Mouse (Mus musculus): Measurements from ENCODE around the gene Nrcam. TPM values are rescaled to one million over a fixed set of nuclear protein-coding genes. Genes with fewer than 3 reads are reported as not detected.

Gene Nrcam
- total RNA-seq, 2 experiments from 2014 or later = 2.8 TPM; not detected in 1

GRCm38 (mm10) chr12:44498872-44499271 lies 170.2 kb downstream of the Nrcam start:
- no peak for ATAC-seq (replicated peaks; ENCODE audit: low FRiP score, low TSS enrichment, poor library complexity, severe bottlenecking)

- ATAC-seq (replicated peaks; ENCODE audit: low FRiP score, low TSS enrichment, poor library complexity, severe bottlenecking) = no peak
Measured at GRCm38 (mm10) chr12:44501807-44502487, 173.3 kb downstream of the Nrcam start.

GRCm38 (mm10) chr12:44503737-44504136 lies 175.1 kb downstream of the Nrcam start:
- ATAC-seq (replicated peaks; ENCODE audit: low FRiP score, low TSS enrichment, poor library complexity, severe bottlenecking) = no peak

GRCm38 (mm10) chr12:44508635-44509034 lies 179.9 kb downstream of the Nrcam start:
- ATAC-seq (replicated peaks; ENCODE audit: low FRiP score, low TSS enrichment, poor library complexity, severe bottlenecking) = no peak

- no peak for ATAC-seq (replicated peaks; ENCODE audit: low FRiP score, low TSS enrichment, poor library complexity, severe bottlenecking)
Measured at GRCm38 (mm10) chr12:44509406-44510104, 180.9 kb downstream of the Nrcam start.

GRCm38 (mm10) chr12:44515066-44515465 lies 186.4 kb downstream of the Nrcam start:
- ATAC-seq (replicated peaks; ENCODE audit: low FRiP score, low TSS enrichment, poor library complexity, severe bottlenecking) = no peak

- ATAC-seq (replicated peaks; ENCODE audit: low FRiP score, low TSS enrichment, poor library complexity, severe bottlenecking) = no peak
Measured at GRCm38 (mm10) chr12:44519440-44520141, 190.9 kb downstream of the Nrcam start.

GRCm38 (mm10) chr12:44521496-44521895 lies 192.8 kb downstream of the Nrcam start:
- no peak for ATAC-seq (replicated peaks; ENCODE audit: low FRiP score, low TSS enrichment, poor library complexity, severe bottlenecking)

- no peak for ATAC-seq (replicated peaks; ENCODE audit: low FRiP score, low TSS enrichment, poor library complexity, severe bottlenecking)
Measured at GRCm38 (mm10) chr12:44524621-44525565, 196.2 kb downstream of the Nrcam start.

- no peak for ATAC-seq (replicated peaks; ENCODE audit: low FRiP score, low TSS enrichment, poor library complexity, severe bottlenecking)
Measured at GRCm38 (mm10) chr12:44528391-44529016, 199.8 kb downstream of the Nrcam start.

GRCm38 (mm10) chr12:44532337-44533113 lies 203.8 kb downstream of the Nrcam start:
- ATAC-seq (replicated peaks; ENCODE audit: low FRiP score, low TSS enrichment, poor library complexity, severe bottlenecking) = no peak

- ATAC-seq (replicated peaks; ENCODE audit: low FRiP score, low TSS enrichment, poor library complexity, severe bottlenecking) = no peak
Measured at GRCm38 (mm10) chr12:44534100-44534633, 205.5 kb downstream of the Nrcam start.

- ATAC-seq (replicated peaks; ENCODE audit: low FRiP score, low TSS enrichment, poor library complexity, severe bottlenecking) = no peak
Measured at GRCm38 (mm10) chr12:44535623-44536022, 206.9 kb downstream of the Nrcam start.

- no peak for ATAC-seq (replicated peaks; ENCODE audit: low FRiP score, low TSS enrichment, poor library complexity, severe bottlenecking)
Measured at GRCm38 (mm10) chr12:44547721-44548369, 219.2 kb downstream of the Nrcam start.

- ATAC-seq (replicated peaks; ENCODE audit: low FRiP score, low TSS enrichment, poor library complexity, severe bottlenecking) = no peak
Measured at GRCm38 (mm10) chr12:44548465-44548864, 219.8 kb downstream of the Nrcam start.

- no peak for ATAC-seq (replicated peaks; ENCODE audit: low FRiP score, low TSS enrichment, poor library complexity, severe bottlenecking)
Measured at GRCm38 (mm10) chr12:44551614-44552013, 222.9 kb downstream of the Nrcam start.

- ATAC-seq (replicated peaks; ENCODE audit: low FRiP score, low TSS enrichment, poor library complexity, severe bottlenecking) = no peak
Measured at GRCm38 (mm10) chr12:44554051-44554450, 225.4 kb downstream of the Nrcam start.

Measured in megakaryocyte-erythroid progenitor cell, adult 5-6 weeks (primary cell).